Mouse (Mus musculus): Measurements from ENCODE around the gene Adad2. TPM values are rescaled to one million over a fixed set of nuclear protein-coding genes. Genes with fewer than 3 reads are reported as not detected.

Adad2 gene
- total RNA-seq, 2 experiments from 2014 or later, result not detected

GRCm38 (mm10) chr8:119615096-119615495 lies 2.5 kb downstream of the Adad2 start:
- ATAC-seq (replicated peaks; ENCODE audit: poor library complexity), result no peak

GRCm38 (mm10) chr8:119616358-119616757 lies 3.8 kb downstream of the Adad2 start:
- no peak for ATAC-seq (replicated peaks; ENCODE audit: poor library complexity)

DNA sequence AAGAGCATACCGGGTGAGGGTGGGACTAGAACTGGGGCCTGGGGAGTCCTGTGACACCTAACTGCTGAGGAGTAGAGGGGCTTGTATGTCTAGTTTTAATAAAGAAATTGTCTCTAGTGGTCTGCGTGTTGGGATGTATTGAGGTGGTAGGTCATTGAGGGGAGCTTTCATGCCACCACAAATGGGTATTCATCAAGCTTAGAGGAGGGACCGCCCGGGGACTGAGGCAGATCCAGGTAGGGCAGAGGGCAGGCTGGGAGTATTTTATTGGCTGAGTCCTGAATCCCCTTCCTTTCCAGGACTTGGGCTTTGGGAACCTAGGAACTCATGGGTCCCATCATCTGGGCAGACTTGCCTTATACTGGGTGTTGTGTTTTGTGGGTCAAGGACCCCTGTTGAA lies 4.3 kb downstream of the Adad2 start:
- no peak for ATAC-seq (replicated peaks; ENCODE audit: poor library complexity)

DNA sequence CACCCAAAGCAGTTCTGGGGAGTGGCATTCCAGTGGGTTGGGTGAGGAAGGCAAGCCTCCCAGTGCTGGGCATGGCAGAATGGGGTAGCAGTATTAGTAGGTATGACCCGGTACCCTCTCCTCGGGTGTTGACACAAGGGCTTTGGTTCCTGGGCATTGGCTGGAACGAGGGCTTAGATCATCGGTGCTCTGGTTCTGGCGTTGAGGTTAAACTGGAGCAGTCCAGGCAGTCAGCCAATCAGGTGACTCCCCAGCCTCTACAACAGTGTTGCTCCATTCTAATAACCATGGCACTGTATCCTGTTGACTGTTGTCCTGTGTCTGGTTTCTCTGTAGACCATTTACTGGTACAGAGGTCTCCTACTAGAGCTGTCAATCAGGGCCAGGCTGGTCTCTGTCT lies 5.0 kb downstream of the Adad2 start:
- no peak for ATAC-seq (replicated peaks; ENCODE audit: poor library complexity)

DNA sequence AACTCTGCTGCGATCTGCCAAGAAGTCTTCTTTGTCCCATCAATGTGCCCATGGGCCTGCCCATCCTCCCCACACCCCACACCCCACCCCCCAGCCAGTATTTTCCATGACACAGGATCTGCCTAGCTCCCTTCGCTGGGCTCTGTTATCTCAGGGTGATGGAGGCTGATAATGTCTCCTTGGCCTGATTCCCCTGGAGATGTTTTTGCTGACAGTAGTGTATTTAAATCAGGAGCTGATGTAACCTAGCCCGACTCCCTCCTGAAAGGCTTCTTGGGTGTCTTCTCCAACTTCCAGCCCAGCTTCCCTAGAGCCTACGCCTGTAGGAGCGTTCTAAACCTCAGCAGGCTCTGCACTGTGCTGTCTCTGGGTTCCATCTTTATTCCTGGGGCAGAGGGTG lies 6.3 kb downstream of the Adad2 start:
- ATAC-seq (replicated peaks; ENCODE audit: poor library complexity), result no peak

DNA sequence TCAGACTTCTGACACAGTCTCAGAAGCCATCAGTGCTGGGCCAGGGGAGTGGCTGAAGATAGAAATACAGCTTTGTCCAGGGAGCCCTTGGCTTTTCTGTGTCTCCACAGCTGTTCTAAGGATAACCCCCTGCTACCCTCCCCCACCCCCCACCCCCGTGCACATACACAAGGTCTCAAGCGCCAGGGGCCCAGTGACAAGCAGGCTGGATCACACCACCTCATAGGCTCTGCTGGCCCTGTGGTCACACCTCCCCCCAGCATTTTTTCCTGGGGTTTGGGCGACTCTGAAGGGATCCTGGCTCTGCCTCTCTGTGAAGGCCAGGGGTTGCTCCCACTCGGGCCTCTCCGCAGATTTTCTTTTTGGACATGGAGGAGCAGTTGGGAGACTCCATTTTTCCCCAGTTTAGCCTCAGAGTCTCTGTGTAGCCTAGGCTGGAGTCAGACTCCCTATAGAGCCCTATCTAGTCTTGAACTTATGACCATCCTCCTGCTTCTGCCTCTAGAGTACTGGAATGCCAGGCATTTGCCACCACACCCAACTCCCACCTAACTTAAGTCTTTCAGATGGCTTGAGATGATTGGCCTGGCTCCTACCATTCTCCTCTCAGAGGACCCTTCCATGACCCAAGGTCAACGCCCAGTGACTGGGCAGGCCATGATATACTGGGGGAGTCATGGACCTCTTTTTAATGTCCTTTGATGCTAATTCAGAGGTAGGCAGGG lies 7.7 kb downstream of the Adad2 start:
- no peak for ATAC-seq (replicated peaks; ENCODE audit: poor library complexity)

- ATAC-seq (replicated peaks; ENCODE audit: poor library complexity), result no peak
These were observed 8.4 kb downstream of the Adad2 start for GRCm38 (mm10) chr8:119620848-119621465.

DNA sequence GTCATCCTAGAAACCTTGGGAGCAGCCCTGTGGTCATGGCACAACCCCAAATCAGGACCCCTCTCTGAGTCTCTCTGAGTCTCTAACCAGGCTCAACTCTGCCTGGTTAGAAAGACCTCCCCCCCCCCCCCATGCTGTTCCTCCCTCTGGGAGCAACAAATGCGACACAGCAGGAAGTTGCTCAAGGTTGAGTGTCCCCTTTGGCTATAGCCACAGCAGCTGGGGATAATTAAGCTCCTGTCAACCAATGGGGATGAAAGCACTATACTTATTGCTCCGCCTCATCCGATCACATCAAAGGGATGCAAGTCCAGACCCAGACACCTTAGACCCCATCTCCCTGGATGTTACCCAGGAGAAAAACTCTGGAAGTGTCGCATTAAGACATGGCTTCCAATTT lies 10.0 kb downstream of the Adad2 start:
- ATAC-seq (replicated peaks; ENCODE audit: poor library complexity), result no peak

DNA sequence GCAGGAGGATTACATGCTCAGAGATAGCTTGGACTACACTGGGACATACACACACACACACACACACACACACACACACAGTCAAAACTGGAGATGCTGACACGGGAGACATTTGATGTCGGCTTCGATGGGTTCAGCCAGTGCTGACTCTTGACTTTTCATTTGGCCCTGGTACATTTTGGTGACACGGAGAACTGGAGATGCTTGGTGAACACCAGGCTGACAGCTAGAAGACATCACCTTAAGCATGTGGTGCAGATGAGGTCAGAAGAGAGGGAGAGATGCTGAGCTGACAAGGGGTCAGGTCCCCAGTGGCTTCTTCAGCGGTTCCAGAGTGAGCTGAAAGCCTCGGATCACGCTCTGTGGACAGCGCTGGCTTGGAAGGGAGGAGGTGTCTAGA lies 10.5 kb downstream of the Adad2 start:
- no peak for ATAC-seq (replicated peaks; ENCODE audit: poor library complexity)

- ATAC-seq (replicated peaks; ENCODE audit: poor library complexity), result no peak
These were observed 11.2 kb downstream of the Adad2 start for GRCm38 (mm10) chr8:119623744-119624143.

DNA sequence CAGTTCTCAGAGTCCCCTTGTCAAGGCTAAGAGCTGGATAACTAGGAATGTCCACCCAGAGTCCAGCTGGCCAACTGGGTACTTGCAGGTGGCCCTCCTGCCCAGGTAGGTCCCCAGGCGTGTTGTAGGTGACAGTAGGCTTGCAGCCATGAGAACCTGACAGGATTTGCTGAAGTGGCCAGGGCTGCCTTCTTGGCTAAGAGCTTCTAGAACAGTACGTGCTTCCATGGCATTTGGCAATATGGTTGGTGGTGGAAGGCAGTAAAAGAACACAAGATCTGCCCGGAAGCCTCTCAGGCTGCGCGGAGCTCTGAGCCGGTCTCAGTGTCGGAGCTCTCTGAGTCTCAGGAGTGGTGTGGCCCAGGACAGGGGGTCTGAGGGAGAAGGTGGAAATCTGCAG lies 12.4 kb downstream of the Adad2 start:
- ATAC-seq (replicated peaks; ENCODE audit: poor library complexity), result no peak

GRCm38 (mm10) chr8:119625788-119626187 lies 13.2 kb downstream of the Adad2 start:
- ATAC-seq (replicated peaks; ENCODE audit: poor library complexity), result no peak

DNA sequence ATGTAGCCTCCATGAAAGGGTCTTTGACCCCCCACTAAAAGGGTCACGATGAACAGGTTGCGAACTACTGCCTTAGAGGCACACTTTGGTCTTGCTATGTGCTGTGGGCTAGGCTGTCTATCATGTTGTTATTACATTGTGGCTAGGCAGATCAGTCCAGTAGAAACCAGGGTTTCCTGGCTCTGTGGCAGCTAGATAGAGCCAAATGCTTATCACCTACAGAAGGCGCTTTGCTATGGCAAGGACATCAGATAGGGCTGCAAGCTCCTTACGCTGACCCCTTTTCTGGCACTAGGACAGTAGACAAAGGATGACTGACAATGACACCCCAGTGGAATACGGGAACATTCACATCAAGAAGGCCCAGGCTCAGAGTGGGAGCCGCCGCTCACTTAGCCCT lies 14.7 kb downstream of the Adad2 start:
- peak; percentile 85 for ATAC-seq (replicated peaks; ENCODE audit: poor library complexity)

- ATAC-seq (replicated peaks; ENCODE audit: poor library complexity), result peak; percentile 19; the same call in 1 of the 2 replicates
These were observed 15.2 kb downstream of the Adad2 start for GRCm38 (mm10) chr8:119627613-119628359.

GRCm38 (mm10) chr8:119630841-119631240 lies 18.3 kb downstream of the Adad2 start:
- ATAC-seq (replicated peaks; ENCODE audit: poor library complexity), result no peak

- ATAC-seq (replicated peaks; ENCODE audit: poor library complexity), result no peak
These were observed 19.7 kb downstream of the Adad2 start for GRCm38 (mm10) chr8:119632246-119632645.

DNA sequence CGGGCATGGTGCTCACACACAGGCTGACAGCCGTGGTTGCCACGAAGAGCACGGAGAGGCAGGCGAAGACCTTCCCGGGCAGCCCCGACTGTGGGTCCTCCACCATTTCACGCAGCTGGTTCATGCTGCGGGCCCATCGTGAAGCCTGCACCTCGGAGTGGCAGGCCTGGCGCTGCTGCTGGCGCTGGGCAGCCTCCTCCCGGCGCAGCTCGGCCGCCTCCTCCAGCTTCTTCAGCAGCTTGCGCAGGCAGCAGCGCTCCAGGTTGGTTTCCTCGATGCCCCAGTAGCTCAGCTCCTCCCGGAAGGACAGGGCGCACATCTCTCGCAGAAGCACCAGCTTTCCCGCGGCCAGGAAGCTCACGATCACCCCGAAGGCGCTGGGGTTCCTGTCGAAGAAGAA lies 20.4 kb downstream of the Adad2 start:
- ATAC-seq (replicated peaks; ENCODE audit: poor library complexity), result no peak

- ATAC-seq (replicated peaks; ENCODE audit: poor library complexity), result no peak
These were observed 22.2 kb downstream of the Adad2 start for GRCm38 (mm10) chr8:119634616-119635336.

DNA sequence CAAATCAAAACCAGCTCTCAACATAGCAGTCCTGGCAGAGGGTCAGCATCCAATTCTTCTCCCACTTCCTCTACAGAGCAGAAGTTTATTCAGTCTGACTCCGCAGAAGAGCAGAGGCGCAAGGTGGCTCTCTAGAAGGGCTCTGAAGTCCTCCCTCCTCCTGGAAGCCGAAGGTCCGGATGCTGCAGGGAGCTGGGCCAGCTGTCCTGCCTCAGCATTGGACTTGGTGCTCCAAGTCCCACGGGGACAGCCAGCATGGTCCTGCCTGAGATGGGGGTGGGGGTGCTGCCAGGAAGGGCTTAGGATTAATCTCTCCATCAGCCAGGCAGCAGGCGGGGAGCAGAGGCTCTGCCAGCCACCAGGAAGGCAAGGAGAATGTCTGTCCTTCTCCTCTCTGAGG lies 22.8 kb downstream of the Adad2 start, which contains the start of gene Kcng4:
Gene Kcng4, minus strand, starts transcription at position 303 of the 400 bp plus-strand sequence.
- no peak for ATAC-seq (replicated peaks; ENCODE audit: poor library complexity)

DNA sequence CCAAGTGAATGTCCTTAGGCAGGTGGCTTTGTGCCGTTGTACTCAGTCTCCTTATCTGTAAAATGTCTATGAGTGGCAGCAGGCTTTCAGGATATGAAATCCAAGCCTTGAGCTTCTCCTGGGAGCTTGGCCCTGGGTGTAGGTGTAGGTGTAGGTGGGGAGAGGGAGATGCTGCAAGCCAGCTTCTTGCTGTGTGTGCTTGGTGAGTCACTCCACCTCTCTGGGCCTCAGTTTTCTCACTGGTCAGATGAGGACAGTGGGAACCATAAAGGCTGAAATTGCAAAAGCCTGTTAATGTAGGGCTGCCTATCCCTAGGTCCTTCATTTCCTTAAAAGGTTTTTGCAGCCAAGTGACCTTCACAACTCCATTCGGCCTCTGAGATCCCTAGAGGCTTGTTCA lies 23.4 kb downstream of the Adad2 start:
- ATAC-seq (replicated peaks; ENCODE audit: poor library complexity), result no peak

- no peak for ATAC-seq (replicated peaks; ENCODE audit: poor library complexity)
These were observed 24.2 kb downstream of the Adad2 start for GRCm38 (mm10) chr8:119636766-119637165.

Data from megakaryocyte progenitor cell, adult 5-6 weeks (primary cell).